Mouse (Mus musculus): Measurements from ENCODE around the gene Col15a1. TPM values are rescaled to one million over a fixed set of nuclear protein-coding genes. Genes with fewer than 3 reads are reported as not detected.

The Col15a1 gene
- total and polyA plus RNA-seq, 2 experiments from 2014 or later = 19.9 to 40.7 TPM

DNA sequence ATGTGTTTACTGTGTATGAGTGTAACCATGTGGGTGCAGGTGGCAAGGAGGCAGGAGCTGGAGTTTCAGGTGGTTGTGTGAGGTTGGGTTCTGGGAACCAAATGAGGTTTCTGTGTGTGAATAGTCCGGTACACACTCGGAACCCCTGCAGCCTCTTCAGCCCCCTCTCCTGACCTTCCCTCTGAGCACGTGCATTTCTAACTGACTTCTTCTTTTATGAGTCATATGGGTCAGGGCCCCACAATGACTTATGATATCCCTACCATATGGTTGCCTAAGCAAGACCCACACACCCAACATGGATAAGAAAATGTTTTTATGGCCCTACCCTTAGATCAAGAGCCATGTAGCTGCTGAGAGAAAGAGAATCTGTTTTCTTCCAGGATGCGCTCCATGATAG is 139.1 kb downstream of the Col15a1 start:
- TF ChIP-seq CTCF (IDR thresholded peaks at IDR 0.05; ENCODE audit: low read depth) = no peak
- TF ChIP-seq EP300 (IDR thresholded peaks at IDR 0.05; ENCODE audit: low read depth) = no peak
- no peak overlapping the region for H3K4me2 ChIP-seq (ENCODE audit: low read depth, low read length)

DNA sequence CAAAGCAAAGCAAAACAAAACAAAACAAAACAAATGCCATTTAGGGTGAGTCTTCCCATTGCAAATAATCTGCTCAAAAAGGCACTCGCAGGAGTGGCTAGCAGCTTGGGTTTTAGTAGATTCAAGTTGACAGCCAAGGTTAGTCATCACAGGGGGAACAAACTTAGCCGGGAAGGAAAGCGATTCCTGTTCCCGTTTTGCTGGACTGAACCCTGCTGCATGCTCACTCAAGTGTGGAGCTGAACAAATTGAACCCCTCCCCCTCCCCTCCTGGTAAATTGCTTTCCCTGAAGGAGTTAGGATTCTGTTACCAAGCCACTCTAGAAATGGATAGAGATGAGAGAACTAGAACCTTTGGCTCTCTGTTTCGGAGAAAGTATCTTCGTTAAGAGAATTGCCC is 141.8 kb downstream of the Col15a1 start:
- 0 out of 2 replicates have a peak, but pooled peaks cover 4% of the 10 kb centered on the region for H3K27me3 ChIP-seq (ENCODE audit: control insufficient read depth, insufficient read depth, low read length)
- no peak overlapping the region for H3K27ac ChIP-seq (ENCODE audit: low read depth)
- H3K9ac ChIP-seq (replicated peaks; ENCODE audit: low read depth, low read length) = no peak overlapping the region
- H3K4me1 ChIP-seq (ENCODE audit: control insufficient read depth, insufficient read depth) = peaks cover 7% of the 10 kb centered on the region; the same call in 1 of the 2 replicates
- no peaks in the 10 kb centered on the region for H3K36me3 ChIP-seq (replicated peaks; ENCODE audit: control insufficient read depth, insufficient read depth, low read length)
- ATAC-seq (ENCODE audit: insufficient read depth, low read depth) = no peak
- 60% methylated on average over 6 of the region's 6 CpGs for WGBS
- TF ChIP-seq EP300 (IDR thresholded peaks at IDR 0.05; ENCODE audit: low read depth) = no peak
- no peak for TF ChIP-seq CTCF (IDR thresholded peaks at IDR 0.05; ENCODE audit: low read depth)
- no peak overlapping the region for H3K4me3 ChIP-seq (ENCODE audit: low read depth, low read length)
- no peak overlapping the region for H3K4me2 ChIP-seq (ENCODE audit: low read depth, low read length)
- DNase-seq (ENCODE audit: low spot score) = no peak
- H3K9me3 ChIP-seq (replicated peaks; ENCODE audit: control insufficient read depth, low read length) = no peaks in the 10 kb centered on the region

More for the DNA sequence above, 139.1 kb downstream of the Col15a1 start:
- 0 out of 2 replicates have a peak, but pooled peaks cover 4% of the 10 kb centered on the region for H3K27me3 ChIP-seq (ENCODE audit: control insufficient read depth, insufficient read depth, low read length)
- no peaks in the 10 kb centered on the region for H3K36me3 ChIP-seq (replicated peaks; ENCODE audit: control insufficient read depth, insufficient read depth, low read length)
- H3K4me1 ChIP-seq (ENCODE audit: control insufficient read depth, insufficient read depth) = no peaks in the 10 kb centered on the region
- H3K27ac ChIP-seq (ENCODE audit: low read depth) = no peak overlapping the region
- H3K9ac ChIP-seq (replicated peaks; ENCODE audit: low read depth, low read length) = no peak overlapping the region
- H3K9me3 ChIP-seq (replicated peaks; ENCODE audit: control insufficient read depth, low read length) = no peaks in the 10 kb centered on the region
- no peak overlapping the region for H3K4me3 ChIP-seq (ENCODE audit: low read depth, low read length)
- no peak for ATAC-seq (ENCODE audit: insufficient read depth, low read depth)
- WGBS = 85% methylated on average over 4 of the region's 4 CpGs
- DNase-seq (ENCODE audit: low spot score) = no peak

DNA sequence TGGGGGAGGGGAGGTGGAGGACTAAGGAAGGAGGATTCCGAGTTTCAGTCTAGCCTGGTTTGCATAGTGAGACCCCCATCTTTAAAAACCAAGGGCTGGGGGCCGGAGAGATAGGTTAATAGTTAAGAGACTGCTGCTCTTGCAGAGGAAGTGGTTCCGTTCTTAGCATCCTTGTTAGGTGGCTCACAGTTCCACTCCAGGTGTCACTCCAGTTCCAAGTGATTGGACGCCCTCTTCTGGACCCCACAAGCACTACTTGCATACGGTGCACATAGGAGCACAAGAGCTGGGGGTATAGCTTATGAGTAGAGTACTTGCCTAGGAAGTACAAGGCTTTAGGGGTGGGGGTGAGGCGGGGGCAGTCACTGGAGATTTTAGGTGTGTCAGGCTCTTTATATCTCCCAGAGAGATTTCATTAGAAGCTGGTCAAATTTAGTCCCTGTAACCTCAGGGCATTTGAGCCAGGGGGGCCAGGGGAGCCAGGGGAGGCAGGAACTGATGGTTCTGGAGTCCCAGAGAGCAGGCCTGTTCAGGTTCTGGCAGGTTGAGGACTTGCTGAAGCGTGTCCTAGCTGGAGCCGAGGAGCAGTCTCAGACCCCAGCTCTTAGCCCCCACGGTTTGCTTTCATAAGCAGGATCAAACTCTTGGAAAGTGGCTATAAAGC is 143.6 kb downstream of the Col15a1 start:
- H3K27ac ChIP-seq (ENCODE audit: low read depth) = peak overlapping the region; percentile 73
- ATAC-seq (ENCODE audit: insufficient read depth, low read depth) (no peak), DNase-seq (ENCODE audit: low spot score) (peak; percentile 90)

DNA sequence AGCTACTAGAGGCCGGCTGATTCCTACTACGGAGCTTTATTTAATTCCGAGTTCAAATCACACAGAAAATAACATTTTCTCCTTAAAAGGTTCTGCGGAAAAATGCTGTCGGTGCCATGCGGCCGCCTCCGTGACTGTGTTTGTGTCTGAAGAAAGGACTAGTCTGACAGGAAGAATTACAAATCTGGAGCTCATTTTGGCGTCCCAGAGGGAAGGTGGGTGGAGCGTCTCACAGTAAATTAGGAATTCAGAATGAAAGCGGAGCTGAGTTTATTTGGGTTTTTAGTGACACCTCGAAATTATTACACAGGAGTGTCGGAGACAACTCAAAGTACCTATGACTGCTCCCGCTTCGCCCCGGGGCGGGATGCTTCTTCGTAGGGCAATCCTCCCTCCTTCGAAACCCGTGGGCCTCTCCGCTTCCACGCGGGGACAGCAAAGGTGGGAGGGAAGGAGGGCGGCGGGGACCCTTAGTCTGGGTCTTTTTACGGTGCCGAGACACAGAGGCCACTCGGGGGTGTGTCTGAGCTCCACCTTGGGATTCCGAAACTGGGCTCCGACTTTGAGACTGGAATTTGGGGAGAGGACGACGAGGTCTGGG is 144.2 kb downstream of the Col15a1 start:
- no peaks in the 10 kb centered on the region for H3K9me3 ChIP-seq (replicated peaks; ENCODE audit: control insufficient read depth, low read length)
- H3K27ac ChIP-seq (ENCODE audit: low read depth) = peak overlapping the region; percentile 73
- H3K36me3 ChIP-seq (replicated peaks; ENCODE audit: control insufficient read depth, insufficient read depth, low read length) = no peaks in the 10 kb centered on the region
- 1% methylated on average over 32 of the region's 32 CpGs for WGBS
- H3K4me2 ChIP-seq (ENCODE audit: low read depth, low read length) = peak overlapping the region; percentile 100
- ATAC-seq (ENCODE audit: insufficient read depth, low read depth) = no peak; the same call in 1 of the 2 replicates
- TF ChIP-seq CTCF (IDR thresholded peaks at IDR 0.05; ENCODE audit: low read depth) (no peak), EP300 (IDR thresholded peaks at IDR 0.05; ENCODE audit: low read depth) (no peak)
- H3K27me3 ChIP-seq (ENCODE audit: control insufficient read depth, insufficient read depth, low read length) = 0 out of 2 replicates have a peak, but pooled peaks cover 4% of the 10 kb centered on the region
- peak overlapping the region; percentile 75 for H3K9ac ChIP-seq (replicated peaks; ENCODE audit: low read depth, low read length)
- DNase-seq (ENCODE audit: low spot score) = peak; percentile 34
- peaks cover 8% of the 10 kb centered on the region for H3K4me1 ChIP-seq (ENCODE audit: control insufficient read depth, insufficient read depth)
- H3K4me3 ChIP-seq (ENCODE audit: low read depth, low read length) = peak overlapping the region; percentile 87

More for the DNA sequence above, 143.6 kb downstream of the Col15a1 start:
- H3K4me1 ChIP-seq (ENCODE audit: control insufficient read depth, insufficient read depth) = peaks cover 8% of the 10 kb centered on the region
- H3K9me3 ChIP-seq (replicated peaks; ENCODE audit: control insufficient read depth, low read length) = no peaks in the 10 kb centered on the region
- peak overlapping the region; percentile 87 for H3K4me3 ChIP-seq (ENCODE audit: low read depth, low read length)
- no peak for TF ChIP-seq EP300 (IDR thresholded peaks at IDR 0.05; ENCODE audit: low read depth)
- TF ChIP-seq CTCF (IDR thresholded peaks at IDR 0.05; ENCODE audit: low read depth) = peak; percentile 54
- H3K9ac ChIP-seq (replicated peaks; ENCODE audit: low read depth, low read length) = no peak overlapping the region
- 0 out of 2 replicates have a peak, but pooled peaks cover 4% of the 10 kb centered on the region for H3K27me3 ChIP-seq (ENCODE audit: control insufficient read depth, insufficient read depth, low read length)
- 32% methylated on average over 9 of the region's 9 CpGs for WGBS
- peak overlapping the region; percentile 100 for H3K4me2 ChIP-seq (ENCODE audit: low read depth, low read length)
- H3K36me3 ChIP-seq (replicated peaks; ENCODE audit: control insufficient read depth, insufficient read depth, low read length) = no peaks in the 10 kb centered on the region

DNA sequence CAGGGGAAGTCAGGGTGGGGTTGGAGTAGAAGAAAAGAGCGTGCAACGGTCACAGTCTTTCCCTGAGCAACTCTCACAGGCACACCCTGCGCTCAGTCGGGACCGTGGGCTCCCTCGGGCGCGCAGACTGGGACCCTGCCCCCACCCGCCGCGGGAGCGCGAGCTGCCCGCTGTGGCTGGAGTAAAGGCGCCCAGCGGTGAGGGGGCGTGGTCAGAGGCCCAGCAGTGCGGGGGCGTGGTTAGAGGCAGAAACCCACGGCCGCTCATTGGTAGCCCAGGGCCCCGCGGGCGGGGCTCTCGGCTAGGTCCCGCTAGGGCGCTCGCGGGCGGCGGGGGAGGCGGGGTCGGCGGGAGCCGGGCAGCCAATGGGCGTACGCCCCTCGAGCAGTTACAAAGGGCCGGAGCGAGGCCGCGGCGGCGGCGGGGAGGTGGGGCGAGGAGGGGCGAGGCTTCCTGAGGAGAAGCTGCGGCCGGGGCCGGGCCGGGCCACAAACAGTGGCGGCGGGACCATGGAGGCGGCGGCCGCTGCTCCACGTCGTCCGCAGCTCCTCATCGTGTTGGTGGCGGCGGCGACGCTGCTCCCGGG is 144.9 kb downstream of the Col15a1 start, which contains the start of gene Tgfbr1:
Tgfbr1 (plus strand) TSS at position 420 of the 586 bp plus-strand sequence.
- Histone ChIP-seq H3K27me3 (ENCODE audit: control insufficient read depth, insufficient read depth, low read length) (0 out of 2 replicates have a peak, but pooled peaks cover 4% of the 10 kb centered on the region), H3K4me3 (ENCODE audit: low read depth, low read length) (peak within 1 kb of the TSS; percentile 87), H3K36me3 (replicated peaks; ENCODE audit: control insufficient read depth, insufficient read depth, low read length) (no peaks in the 10 kb centered on the region), H3K4me2 (ENCODE audit: low read depth, low read length) (peak within 1 kb of the TSS; percentile 100), H3K9ac (replicated peaks; ENCODE audit: low read depth, low read length) (peak within 1 kb of the TSS; percentile 84), H3K4me1 (ENCODE audit: control insufficient read depth, insufficient read depth) (peaks cover 10% of the 10 kb centered on the region), H3K9me3 (replicated peaks; ENCODE audit: control insufficient read depth, low read length) (no peaks in the 10 kb centered on the region), H3K27ac (ENCODE audit: low read depth) (peak within 1 kb of the TSS; percentile 98)
- TF ChIP-seq EP300 (IDR thresholded peaks at IDR 0.05; ENCODE audit: low read depth) = no peak
- TF ChIP-seq CTCF (IDR thresholded peaks at IDR 0.05; ENCODE audit: low read depth) = no peak
- peak; percentile 99 for ATAC-seq (ENCODE audit: insufficient read depth, low read depth)
- under 1% methylated on average over 44 of the region's 65 CpGs for WGBS
- peak; percentile 97 for DNase-seq (ENCODE audit: low spot score)
